Mouse (Mus musculus) kidney, postnatal 10 days (tissue): ENCODE measurements around the gene Treh.

Source experiments
- DNase-seq: peaks from one replicate; pipeline ENCODE4 v3.0.0; 2021; ENCODE audit warnings: mixed read lengths

Gene Treh

DNA sequence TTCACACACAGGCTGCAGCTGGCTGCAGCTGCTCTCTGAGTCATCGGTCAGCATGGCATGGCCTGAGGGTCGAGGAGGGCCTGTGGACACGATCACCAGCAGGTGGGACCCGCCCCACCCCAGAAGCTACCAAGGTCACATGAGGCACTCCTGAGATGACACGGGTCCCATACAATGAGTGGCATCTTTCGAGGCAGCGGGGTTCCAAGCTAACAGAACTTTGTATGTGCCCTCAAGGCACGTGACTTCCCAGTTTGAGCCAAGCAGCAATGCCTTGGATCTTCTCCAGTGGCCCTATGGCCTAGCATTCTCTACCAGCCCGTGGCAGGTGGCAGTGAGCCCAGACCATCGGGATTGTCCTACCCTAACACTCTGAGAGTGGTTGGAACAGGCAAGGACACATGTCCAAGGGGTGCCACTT lies 44.8 kb downstream of the Treh start:
- peak; percentile 52 for DNase-seq

DNA sequence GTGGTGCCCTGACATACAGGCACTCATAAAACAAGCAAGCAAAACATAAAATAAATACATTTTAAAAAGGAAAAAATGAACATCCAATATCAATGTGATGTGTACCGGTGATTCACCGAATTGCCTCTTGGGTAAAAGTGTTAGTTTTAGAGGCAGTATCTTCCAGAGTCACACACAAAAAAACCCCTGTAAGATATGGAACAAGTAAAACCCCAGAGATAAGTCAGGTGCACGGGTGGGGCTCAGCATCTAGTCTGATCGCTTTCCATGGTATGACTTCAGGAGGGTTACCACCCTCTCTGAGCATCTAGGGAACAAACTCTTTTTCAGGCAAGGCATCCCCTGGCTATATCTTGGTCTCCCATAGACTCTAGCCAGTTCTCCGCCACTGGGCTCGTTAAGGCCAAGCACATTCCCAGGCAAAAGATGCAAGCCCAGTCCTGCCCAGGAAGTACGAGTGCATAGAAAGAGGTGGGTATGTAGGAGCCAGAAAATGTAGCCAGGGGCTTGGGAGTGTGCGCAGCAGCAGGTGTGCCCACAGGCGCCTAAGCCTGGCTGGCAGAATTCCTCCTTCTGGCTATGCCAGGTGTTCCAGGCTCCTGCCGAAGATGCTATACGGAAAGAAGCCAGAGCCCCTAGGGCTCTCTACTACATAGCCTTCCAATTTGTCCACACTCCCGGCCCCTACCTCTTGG lies 46.1 kb downstream of the Treh start:
- DNase-seq, result no peak

DNA sequence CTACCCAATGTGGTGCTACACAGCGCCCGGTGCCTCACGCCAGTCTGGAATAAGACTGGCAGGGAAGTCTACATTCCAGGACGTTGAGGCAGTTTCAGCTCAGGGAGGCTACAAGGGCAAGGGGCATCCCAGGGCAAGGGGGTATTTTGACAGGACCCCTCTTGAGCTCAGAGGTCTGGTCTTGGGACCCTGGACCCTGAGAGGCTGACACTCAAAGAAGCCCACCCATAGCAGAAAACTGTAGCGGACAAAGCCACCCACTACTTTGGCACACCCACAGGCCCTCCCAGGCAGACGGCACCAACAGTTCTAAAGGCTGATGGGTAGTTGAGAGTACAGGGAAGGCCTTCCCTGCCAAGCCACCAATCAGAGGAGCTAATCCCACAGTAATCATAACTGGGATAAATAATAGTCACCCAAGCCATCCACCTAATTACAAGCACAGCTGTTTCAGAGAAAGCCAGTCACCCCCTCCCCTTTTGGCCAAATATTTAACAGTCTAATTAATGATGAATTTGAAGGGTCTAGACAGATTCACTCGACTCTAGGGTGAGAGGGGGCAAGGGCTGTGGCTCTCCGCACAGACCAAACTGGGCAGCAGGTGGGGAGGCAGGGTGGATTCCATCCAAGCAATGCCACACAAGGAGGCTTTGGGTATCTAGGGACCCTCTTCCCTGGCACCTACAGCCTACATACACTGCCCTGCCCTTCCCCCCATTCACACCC lies 46.8 kb downstream of the Treh start:
- DNase-seq, result no peak

DNA sequence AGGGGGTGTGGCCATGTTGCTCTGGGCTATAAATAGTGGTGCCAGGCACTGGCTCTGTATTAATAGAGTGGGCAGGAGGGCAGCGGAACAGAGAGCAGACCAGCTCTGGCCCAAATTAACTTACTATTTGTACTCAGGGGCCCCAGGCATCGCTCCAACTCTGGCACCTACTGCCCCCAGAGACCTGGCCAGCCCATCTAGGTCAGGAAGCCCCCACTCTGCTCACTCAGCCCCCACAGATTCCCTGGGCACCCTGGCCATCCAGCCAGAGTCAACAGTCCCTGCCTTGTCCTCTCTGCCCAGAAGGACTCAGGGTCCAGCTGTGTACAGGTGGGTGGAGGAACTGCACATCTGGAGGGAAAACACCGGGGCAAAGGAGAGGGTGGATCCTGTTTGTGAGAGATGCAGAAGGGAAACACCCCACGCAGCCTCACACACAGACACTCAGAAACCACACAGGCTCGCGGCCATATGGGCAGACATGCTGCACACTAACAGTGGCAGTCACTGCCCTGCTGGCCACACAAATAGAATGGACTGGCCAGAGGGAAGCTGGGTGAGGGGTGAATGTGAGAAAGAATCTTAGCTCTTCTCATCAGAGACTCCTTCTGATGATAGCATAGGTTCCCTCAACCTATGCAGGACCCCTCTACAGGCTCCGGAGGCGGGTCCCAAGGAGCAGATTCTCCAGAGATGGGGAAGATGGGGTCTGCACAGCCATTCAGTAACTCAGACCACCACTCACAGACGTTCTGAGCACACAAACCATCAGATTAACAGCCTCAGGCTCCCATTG lies 47.5 kb downstream of the Treh start:
- DNase-seq, result no peak

DNA sequence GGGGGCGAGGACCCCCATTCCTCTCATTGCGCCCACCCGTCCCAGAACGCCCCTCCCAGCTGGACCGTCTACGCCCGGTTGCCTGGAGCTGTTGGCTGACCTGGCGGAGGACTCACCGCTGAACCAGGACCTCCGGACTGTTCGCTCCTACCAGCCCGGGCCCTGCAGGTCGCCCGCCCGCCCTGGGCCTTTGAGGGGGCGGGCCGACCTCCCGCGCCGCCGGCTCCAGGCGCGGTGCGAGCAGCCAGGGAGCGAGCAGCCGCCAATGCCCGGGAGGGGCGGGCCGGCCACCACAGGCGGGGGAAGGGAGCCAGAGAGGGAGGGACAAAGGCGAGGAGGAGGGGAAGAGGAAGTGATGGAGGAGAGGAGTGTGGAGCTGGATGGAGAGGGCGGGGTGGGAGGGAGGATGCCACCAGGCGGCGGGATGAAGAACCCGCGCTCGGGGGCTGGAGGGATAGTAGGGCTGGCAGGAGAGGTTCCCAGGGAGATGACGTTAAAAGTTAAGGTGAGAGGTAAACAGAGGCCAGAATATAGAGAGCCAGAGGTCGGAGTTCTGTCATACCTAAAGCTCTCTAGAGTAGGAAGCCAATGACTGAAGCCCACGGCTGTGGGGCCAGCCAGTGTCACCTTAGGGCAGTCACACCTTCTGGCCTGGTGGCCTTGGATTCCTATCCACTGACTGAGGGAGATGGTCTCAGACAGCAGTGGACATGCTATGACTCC lies 48.3 kb downstream of the Treh start:
- peak; percentile 92 for DNase-seq

DNA sequence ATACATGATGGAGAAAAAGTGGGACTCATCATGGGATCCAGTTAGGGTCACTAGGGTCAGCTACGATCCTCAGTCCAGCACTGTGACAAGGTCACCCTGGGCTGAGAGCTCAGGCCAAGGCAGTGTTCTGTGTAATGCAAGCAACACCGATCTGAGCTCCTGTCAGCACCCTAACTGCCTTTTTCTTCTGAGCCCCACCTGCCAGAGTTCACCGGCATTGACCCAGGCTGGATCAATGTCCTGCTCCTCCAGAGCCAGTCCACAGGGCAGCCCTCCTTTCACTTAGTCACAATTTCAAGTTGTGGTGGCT lies 48.8 kb downstream of the Treh start:
- DNase-seq, result no peak

DNA sequence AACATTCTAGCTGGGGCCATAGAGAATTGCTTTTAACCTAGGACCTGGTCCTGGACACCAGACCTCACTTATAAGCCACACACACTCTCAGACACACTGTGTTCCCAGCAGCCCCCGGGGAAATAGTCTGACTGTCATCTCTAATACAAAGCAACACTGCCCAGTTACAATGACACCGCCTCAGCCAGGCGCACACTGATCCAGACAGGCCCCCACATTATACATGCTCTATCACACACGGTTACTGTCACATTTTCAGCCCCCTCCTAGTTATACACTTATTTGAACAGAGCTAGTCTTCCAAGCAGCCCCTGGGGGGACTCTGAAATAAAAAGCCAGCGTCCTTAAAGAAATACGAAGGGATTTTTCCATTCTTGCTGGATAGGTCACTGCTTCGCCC lies 49.5 kb downstream of the Treh start:
- DNase-seq, result no peak

DNA sequence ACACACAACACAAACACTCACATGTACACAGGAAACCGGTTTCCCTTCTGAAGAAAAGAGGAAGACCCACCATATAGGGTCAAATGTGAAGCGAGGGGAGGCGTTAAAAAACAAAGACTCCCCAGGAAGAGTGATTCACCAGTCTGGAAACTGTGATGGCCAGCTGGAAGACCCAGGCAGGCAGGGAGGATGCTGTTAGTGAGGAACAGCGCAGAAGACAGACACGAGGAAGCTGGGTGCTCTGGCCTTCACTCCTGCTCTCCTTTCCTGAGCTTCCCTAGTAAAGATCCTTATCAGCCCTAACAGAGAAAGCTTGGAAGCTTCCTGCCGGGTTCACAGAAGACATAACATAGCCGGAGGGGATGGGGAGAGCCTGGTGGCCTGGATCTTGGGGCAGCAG lies 50.0 kb downstream of the Treh start:
- peak; percentile 51 for DNase-seq

DNA sequence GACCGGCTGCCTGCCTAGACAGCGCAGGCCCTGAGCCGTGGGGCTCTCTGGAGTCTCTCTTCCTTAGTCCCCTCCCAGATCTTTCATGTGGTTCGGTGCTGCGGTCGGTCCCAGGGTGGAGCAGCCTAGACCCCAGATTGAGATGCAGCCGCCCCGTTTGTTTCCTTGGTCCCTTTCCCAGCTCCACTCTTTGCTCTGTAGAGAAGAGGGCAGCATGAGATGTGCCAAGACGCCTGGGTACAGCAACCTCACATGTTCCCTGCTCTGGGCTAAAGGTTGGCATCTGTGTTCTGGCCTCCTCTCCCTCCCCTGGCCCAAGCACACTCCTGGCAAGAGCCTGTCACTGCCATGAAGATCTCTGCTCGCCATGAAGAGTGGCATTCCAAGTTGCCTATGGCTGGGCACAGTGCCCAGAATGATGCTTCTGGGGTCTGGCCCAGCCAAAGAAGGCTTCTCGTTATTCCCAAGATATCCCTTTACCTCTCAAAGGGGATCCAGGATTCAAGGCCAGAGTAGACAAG lies 50.5 kb downstream of the Treh start:
- DNase-seq, result no peak

DNA sequence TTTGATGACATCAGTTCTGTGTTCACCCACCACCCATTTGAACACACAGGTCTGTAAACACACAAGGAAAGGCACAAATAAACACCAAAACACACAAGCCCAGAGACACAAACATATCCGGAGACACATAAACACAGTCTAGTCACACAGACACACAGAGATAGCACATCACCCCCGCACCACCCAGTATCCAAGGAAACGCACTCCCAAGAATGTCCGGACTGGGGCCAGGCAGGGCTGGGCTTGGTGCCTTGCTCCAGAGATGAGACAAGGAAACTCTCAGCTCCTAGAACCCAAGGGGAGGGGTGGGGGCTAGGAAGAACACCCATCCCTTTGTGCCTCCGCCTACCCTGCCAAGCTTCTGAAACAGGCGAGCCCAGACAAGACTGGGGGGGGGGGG lies 51.2 kb downstream of the Treh start:
- DNase-seq, result peak; percentile 62

DNA sequence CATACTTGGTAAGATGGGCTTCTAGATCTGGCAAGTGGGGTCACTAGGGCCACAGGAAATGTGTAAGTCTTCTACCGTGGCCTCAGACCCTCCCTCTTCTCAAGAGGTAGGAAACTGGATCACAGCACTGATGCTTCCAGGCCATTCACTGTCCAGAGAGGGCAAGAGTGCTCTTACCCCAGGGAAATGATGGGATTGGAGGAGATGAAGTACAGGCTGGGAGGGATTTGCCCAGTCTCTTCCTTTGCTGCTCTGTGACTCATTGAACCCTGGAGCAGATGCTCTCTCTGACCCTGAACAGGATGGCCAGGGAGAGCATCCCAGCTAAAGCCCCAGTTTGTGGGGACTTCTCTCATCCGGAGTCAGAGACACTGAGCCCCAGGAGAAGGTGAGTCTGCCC lies 51.6 kb downstream of the Treh start:
- no peak for DNase-seq

DNA sequence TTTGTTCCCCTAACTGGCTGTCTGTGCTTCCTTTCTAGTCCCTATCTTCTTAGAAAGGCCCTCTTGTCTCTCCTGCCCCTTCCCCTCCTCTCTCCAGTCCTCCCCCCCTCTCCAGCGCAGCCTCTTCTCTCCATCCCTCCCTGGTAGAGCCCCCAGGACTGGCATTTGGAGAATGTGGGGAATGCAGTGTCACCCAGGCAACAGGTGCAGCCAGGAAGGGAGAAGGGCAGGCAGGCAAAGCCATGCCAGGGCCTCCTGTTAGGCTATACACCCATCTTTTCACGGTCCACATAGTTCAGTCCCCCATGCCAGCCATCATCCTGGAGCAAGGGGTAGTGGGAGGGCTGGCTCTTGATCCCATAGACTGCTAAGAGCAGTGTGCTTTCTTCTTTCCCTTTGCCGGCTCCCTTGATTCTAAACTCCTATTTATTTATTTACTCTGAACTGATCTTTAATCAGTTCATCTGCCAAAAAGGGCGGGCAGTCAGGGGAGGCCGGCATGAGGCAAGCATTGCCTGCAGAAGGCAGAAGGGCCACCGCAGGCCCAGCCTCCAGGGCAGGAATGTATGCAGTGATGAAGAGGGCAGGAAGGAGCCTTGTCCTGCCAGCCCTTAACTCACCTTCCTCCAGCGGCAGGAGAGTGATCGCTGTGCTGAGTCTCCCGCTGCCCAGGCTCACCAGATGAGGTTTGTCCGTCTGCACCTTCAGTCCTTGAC lies 53.6 kb downstream of the Treh start:
- peak; percentile 65 for DNase-seq

DNA sequence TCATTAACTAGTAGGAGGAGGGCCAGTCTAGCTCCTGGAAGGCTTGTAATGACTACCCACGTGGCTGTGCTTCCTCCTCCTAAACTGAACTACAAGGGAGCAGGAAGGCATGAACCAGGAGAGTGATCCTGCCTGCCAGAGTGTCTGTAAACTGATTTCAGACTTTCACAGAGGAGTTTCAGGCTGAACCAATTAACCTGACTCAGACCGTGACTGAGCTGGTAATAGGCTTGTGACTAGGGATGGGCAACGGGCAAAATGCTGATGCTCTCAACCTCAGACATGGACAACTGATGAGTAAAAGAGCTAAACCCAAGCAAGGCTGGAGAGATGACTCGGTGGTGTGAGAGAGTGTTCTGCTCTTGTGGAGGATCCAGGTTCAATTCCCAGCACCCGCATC lies 54.4 kb downstream of the Treh start:
- no peak for DNase-seq

DNA sequence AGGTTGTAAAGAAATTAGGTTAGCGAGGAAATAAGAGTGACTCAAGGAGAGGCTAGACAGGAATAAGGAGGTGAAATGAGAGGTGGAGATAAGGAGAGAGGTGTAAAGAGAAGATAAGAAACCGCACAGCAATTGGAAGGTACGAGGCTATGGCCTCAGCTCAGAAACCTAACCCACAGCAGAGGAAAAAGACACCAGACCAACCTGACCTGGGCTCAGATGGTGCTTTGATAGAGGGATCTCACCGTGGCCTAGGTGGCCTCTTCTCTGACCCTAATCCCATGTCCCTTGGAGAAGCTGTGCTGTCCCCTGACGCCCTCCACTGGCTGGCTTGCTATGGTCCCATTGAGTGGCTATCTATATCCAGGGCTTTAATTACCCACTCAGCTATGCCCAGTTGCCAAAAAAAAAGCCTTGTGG lies 59.1 kb downstream of the Treh start:
- DNase-seq, result no peak

DNA sequence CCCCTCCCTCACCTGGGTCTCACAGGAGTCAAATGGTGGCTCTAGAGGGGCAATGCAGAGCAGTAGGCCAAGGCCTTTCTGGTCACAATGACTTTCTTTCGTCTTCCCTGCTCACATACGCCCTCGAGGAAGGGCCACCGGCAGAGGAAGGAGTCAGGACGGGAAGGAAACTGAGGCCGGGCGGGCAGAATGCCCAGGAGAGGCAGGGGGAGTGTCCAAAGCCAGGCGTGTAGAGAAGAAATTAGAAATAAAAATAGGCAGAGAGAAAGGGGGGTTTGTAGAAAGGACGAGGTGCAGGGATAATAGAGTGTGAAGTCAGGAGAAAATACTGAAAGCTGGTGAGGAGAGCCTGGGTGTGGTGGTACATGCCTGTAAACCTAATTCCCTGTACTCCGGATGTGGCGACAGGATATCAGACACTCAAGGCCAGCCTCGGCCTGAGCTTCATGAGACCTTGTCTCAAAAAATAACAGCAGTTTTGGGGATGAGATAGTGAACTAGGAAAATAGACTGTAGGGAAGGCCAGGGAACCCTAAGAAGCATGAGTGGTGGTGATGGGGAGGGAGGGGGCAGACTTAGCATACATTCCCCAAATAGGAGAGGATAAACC lies 60.0 kb downstream of the Treh start:
- peak; percentile 70 for DNase-seq

DNA sequence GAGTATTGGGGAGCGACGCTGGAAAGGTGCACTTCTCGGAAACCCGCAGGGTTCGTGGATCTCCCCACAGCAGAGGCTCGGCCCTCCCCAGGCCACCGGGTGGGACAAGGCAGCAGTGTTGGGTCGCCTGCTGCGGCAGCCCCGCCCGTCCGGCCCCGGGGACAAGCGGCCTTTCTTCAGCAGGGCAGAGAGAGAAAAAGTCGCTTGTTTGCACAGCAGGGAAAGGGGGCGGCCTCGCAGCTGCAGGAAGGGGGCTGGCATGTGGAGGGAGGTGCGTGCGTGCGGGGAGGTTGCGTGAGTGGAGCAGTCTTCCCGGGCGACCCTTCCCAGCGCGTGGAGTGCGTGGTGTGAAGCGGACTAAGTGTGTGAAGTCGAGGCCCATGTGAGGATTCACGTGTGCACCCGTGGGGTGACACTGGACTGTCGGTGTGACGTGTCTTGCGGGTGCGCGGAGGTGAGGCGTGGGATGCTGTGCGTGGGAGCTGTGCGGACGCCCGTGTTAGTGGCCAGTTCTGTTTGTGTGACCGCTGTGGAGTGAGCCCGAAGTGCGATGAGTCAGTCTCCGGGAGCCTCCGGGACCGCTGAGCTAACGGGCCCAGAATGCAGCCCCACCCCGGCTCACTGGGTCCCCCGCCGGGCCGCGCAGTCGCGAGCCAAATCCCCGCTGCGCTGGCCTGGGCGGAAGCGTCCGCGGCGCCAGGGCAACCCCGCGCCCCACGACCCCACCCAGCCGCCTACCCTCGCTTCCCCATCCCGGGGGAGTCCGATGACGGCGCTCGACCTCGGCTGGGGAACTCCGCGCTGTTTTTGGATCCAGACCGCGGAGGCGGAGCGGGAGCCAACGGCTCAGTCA lies 60.9 kb downstream of the Treh start:
- peak; percentile 79 for DNase-seq

DNA sequence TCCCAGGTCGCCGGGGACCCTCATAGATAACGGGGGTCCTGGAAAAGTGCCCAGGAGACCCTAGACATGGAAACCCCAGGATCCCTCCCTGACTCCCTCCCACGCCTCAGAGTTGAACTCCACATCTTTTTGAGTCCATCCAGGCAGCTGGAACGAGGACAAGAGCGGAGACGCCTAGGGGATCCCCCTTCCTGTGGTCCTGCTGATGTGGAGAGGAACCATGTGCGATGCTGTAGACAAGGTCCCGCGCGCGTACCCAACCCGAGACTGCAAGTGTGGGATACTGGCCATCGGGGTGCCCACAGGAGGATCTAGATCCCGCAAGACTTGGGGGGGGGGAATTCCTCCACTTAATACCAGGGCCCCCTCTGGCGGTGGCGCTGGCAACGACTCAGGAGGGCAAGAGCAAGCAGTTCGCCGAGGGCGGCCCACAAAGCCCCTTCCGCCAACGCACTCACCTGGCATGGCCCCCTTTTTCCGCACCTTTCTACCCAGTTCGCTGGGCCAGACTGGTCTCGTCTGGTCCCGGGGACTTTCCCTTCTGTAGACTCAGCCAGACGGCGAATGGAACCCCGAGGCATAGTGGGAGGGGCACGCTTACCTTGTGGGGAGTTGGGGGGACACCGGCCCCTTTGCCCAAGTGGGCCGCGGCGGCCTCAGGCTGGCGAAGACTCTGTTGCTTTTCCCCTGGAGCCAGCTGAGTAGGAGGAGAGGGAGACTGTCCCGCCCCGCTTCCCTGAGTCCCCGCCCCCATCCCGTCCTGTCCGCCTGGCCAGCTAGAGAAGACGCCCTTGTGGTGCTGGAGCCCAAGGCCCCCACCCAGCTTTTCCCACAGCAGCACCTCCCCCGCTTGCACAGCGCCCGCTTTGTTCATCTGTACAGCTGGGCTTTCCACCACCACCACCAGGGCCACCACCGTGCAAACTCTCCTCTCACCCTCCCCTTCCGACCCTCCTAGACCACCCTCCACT lies 61.8 kb downstream of the Treh start, which contains the start of gene Phldb1:
Gene Phldb1 (minus strand): TSS at position 675 of the 971 bp plus-strand sequence.
- DNase-seq, result peak; percentile 93

DNA sequence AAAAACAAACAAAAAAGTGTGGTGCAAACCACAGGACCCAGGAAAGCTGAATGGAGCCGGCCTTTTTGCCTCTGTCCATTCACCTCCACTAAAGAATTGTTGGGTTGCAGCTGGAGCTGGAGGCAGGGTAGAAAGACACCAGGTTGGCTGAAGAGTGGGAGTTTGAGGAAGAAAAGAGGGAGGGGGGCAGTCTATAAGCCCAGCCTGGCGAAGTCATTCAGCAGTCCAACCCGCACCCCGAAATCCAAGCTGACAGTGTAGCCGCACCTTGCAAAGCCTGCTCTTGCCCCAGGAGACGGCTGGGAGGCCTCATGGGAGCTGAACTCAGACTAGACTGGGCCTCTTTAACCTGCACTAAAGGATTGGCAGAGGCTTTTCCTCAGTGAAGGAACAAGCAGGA lies 62.9 kb downstream of the Treh start:
- DNase-seq, result no peak
